Mouse (Mus musculus): ENCODE measurements at regions not wholly inside any gene's neighbourhood (a gene's known extent, or its start where the extent isn't known, plus 50 kb on each side); places are given as distances from the start of the nearest gene placed in this dataset.
"Not testable (repeated sequence)": the region's sequence is repeated elsewhere in the genome, so short reads cannot be mapped to it uniquely, and the experiment has no call there.

GRCm38 (mm10) chr19:27694478-27694877 is 264.9 kb upstream of the Pum3 start:
- DNase-seq (ENCODE audit: low spot score) = no peak

GRCm38 (mm10) chr19:27693706-27694105 is 264.1 kb upstream of the Pum3 start:
- no peak for DNase-seq (ENCODE audit: low spot score)

GRCm38 (mm10) chr19:27692944-27693343 is 263.3 kb upstream of the Pum3 start:
- no peak for DNase-seq (ENCODE audit: low spot score)

- no peak for DNase-seq (ENCODE audit: low spot score)
Measured at GRCm38 (mm10) chr19:27683426-27683825, 253.8 kb upstream of the Pum3 start.

GRCm38 (mm10) chr19:27679427-27679826 is 249.8 kb upstream of the Pum3 start:
- no peak for DNase-seq (ENCODE audit: low spot score)

- DNase-seq (ENCODE audit: low spot score) = no peak
Measured at GRCm38 (mm10) chr19:27672679-27673190, 243.1 kb upstream of the Pum3 start.

- no peak for DNase-seq (ENCODE audit: low spot score)
Measured at GRCm38 (mm10) chr19:27663296-27663695, 233.7 kb upstream of the Pum3 start.

GRCm38 (mm10) chr19:27641001-27641400 is 211.4 kb upstream of the Pum3 start:
- no peak for DNase-seq (ENCODE audit: low spot score)

- no peak for DNase-seq (ENCODE audit: low spot score)
Measured at GRCm38 (mm10) chr19:27633105-27633504, 203.5 kb upstream of the Pum3 start.

GRCm38 (mm10) chr19:27627626-27628025 is 198.0 kb upstream of the Pum3 start:
- DNase-seq (ENCODE audit: low spot score) = no peak

- DNase-seq (ENCODE audit: low spot score) = no peak
Measured at GRCm38 (mm10) chr19:27617522-27617921, 187.9 kb upstream of the Pum3 start.

GRCm38 (mm10) chr19:27606933-27607332 is 177.3 kb upstream of the Pum3 start:
- no peak for DNase-seq (ENCODE audit: low spot score)

GRCm38 (mm10) chr19:27603296-27603695 is 173.7 kb upstream of the Pum3 start:
- DNase-seq (ENCODE audit: low spot score) = no peak

GRCm38 (mm10) chr19:27601551-27601950 is 171.9 kb upstream of the Pum3 start:
- no peak for DNase-seq (ENCODE audit: low spot score)

- DNase-seq (ENCODE audit: low spot score) = not testable (repeated sequence)
Measured at GRCm38 (mm10) chr19:27600386-27600785, 170.8 kb upstream of the Pum3 start.

- DNase-seq (ENCODE audit: low spot score) = no peak
Measured at GRCm38 (mm10) chr19:27599639-27600308, 170.1 kb upstream of the Pum3 start.

GRCm38 (mm10) chr19:27598350-27598749 is 168.7 kb upstream of the Pum3 start:
- no peak for DNase-seq (ENCODE audit: low spot score)

- DNase-seq (ENCODE audit: low spot score) = no peak
Measured at GRCm38 (mm10) chr19:27585566-27585965, 155.9 kb upstream of the Pum3 start.

- DNase-seq (ENCODE audit: low spot score) = no peak
Measured at GRCm38 (mm10) chr19:27582111-27582500, 152.5 kb upstream of the Pum3 start.

- peak; percentile 21 for DNase-seq (ENCODE audit: low spot score)
Measured at GRCm38 (mm10) chr19:27581362-27582110, 151.9 kb upstream of the Pum3 start.

- no peak for DNase-seq (ENCODE audit: low spot score)
Measured at GRCm38 (mm10) chr19:27576478-27576877, 146.9 kb upstream of the Pum3 start.

- DNase-seq (ENCODE audit: low spot score) = no peak
Measured at GRCm38 (mm10) chr19:27566929-27567328, 137.3 kb upstream of the Pum3 start.

- DNase-seq (ENCODE audit: low spot score) = no peak
Measured at GRCm38 (mm10) chr19:27566060-27566459, 136.4 kb upstream of the Pum3 start.
